Mouse (Mus musculus): ENCODE results near the gene Sec22c. TPM values are rescaled to one million over a fixed set of nuclear protein-coding genes. Genes with fewer than 3 reads are reported as not detected.
A peak's percentile ranks its signal among the peaks of the same experiment; 100 is the strongest.

Gene Sec22c
- polyA plus RNA-seq, 1 experiment from 2014 or later = 21.3 TPM

- H3K27ac ChIP-seq (replicated peaks) = peak overlapping the region; percentile 78
- peak overlapping the region; percentile 20; the same call in 1 of the 2 replicates for H3K4me3 ChIP-seq (replicated peaks)
- peaks cover 21% of the 10 kb centered on the region for H3K4me1 ChIP-seq
- WGBS = 22% methylated on average over 15 of the region's 15 CpGs
- H3K36me3 ChIP-seq = peaks cover 46% of the 10 kb centered on the region
- H3K27me3 ChIP-seq (replicated peaks) = no peaks in the 10 kb centered on the region
- peak; percentile 90 for ATAC-seq (ENCODE audit: low FRiP score)
- no peak overlapping the region for H3K9ac ChIP-seq (replicated peaks)
- H3K4me2 ChIP-seq = peak overlapping the region; percentile 49
- no peaks in the 10 kb centered on the region for H3K9me3 ChIP-seq (replicated peaks)
Observed at GRCm38 (mm10) chr9:121690200-121690651, 15.1 kb downstream of the Sec22c start.

- Histone ChIP-seq H3K9ac (replicated peaks) (no peak overlapping the region), H3K27me3 (replicated peaks) (no peaks in the 10 kb centered on the region)
Observed at GRCm38 (mm10) chr9:121684702-121685101, 20.6 kb downstream of the Sec22c start.

GRCm38 (mm10) chr9:121682037-121682680, 23.1 kb downstream of the Sec22c start:
- ATAC-seq (ENCODE audit: low FRiP score) = no peak
- H3K36me3 ChIP-seq = peaks cover 38% of the 10 kb centered on the region
- no peak overlapping the region for H3K27ac ChIP-seq (replicated peaks)
- no peak overlapping the region for H3K9ac ChIP-seq (replicated peaks)
- H3K4me1 ChIP-seq = peaks cover 6% of the 10 kb centered on the region; the same call in 1 of the 2 replicates
- no peaks in the 10 kb centered on the region for H3K9me3 ChIP-seq (replicated peaks)
- no peaks in the 10 kb centered on the region for H3K27me3 ChIP-seq (replicated peaks)
- no peak overlapping the region for H3K4me2 ChIP-seq
- 80% methylated on average over 18 of the region's 18 CpGs for WGBS
- H3K4me3 ChIP-seq (replicated peaks) = no peak overlapping the region

More at GRCm38 (mm10) chr9:121684702-121685101, 20.6 kb downstream of the Sec22c start:
- Histone ChIP-seq H3K36me3 (peaks cover 49% of the 10 kb centered on the region), H3K27ac (replicated peaks) (no peak overlapping the region), H3K4me3 (replicated peaks) (no peak overlapping the region), H3K9me3 (replicated peaks) (no peaks in the 10 kb centered on the region), H3K4me2 (no peak overlapping the region), H3K4me1 (peaks cover 5% of the 10 kb centered on the region)
- 83% methylated on average over 7 of the region's 7 CpGs for WGBS
- ATAC-seq (ENCODE audit: low FRiP score) = no peak

- H3K9ac ChIP-seq (replicated peaks) = no peak overlapping the region
- no peak overlapping the region for H3K4me2 ChIP-seq
- no peak for ATAC-seq (ENCODE audit: low FRiP score)
- 81% methylated on average over 8 of the region's 8 CpGs for WGBS
- peaks cover 6% of the 10 kb centered on the region; the same call in 1 of the 2 replicates for H3K4me1 ChIP-seq
- H3K27me3 ChIP-seq (replicated peaks) = no peaks in the 10 kb centered on the region
- H3K27ac ChIP-seq (replicated peaks) = no peak overlapping the region
- H3K4me3 ChIP-seq (replicated peaks) = no peak overlapping the region
- no peaks in the 10 kb centered on the region for H3K9me3 ChIP-seq (replicated peaks)
- peaks cover 33% of the 10 kb centered on the region for H3K36me3 ChIP-seq
Observed at GRCm38 (mm10) chr9:121681191-121681590, 24.1 kb downstream of the Sec22c start.

GRCm38 (mm10) chr9:121679549-121679948, 25.7 kb downstream of the Sec22c start:
- Histone ChIP-seq H3K27ac (replicated peaks) (no peak overlapping the region), H3K27me3 (replicated peaks) (no peaks in the 10 kb centered on the region), H3K4me2 (no peak overlapping the region), H3K4me3 (replicated peaks) (no peak overlapping the region), H3K4me1 (peaks cover 6% of the 10 kb centered on the region; the same call in 1 of the 2 replicates), H3K9me3 (replicated peaks) (no peaks in the 10 kb centered on the region), H3K36me3 (peaks cover 19% of the 10 kb centered on the region), H3K9ac (replicated peaks) (no peak overlapping the region)
- ATAC-seq (ENCODE audit: low FRiP score) = peak; percentile 70
- 29% methylated on average over 6 of the region's 6 CpGs for WGBS

- no peaks in the 10 kb centered on the region for H3K27me3 ChIP-seq (replicated peaks)
- H3K4me3 ChIP-seq (replicated peaks) = no peak overlapping the region
- 78% methylated on average over 8 of the region's 8 CpGs for WGBS
- no peak overlapping the region for H3K27ac ChIP-seq (replicated peaks)
- no peaks in the 10 kb centered on the region for H3K9me3 ChIP-seq (replicated peaks)
- H3K36me3 ChIP-seq = peaks cover 6% of the 10 kb centered on the region; the same call in 1 of the 2 replicates
- no peak overlapping the region for H3K4me2 ChIP-seq
- H3K9ac ChIP-seq (replicated peaks) = no peak overlapping the region
- H3K4me1 ChIP-seq = peaks cover 6% of the 10 kb centered on the region; the same call in 1 of the 2 replicates
- ATAC-seq (ENCODE audit: low FRiP score) = no peak
Observed at GRCm38 (mm10) chr9:121677476-121677875, 27.8 kb downstream of the Sec22c start.

- peaks cover 6% of the 10 kb centered on the region; the same call in 1 of the 2 replicates for H3K4me1 ChIP-seq
- H3K36me3 ChIP-seq = peaks cover 2% of the 10 kb centered on the region; the same call in 1 of the 2 replicates
- no peak overlapping the region for H3K27ac ChIP-seq (replicated peaks)
- no peak overlapping the region for H3K4me3 ChIP-seq (replicated peaks)
- no peak overlapping the region for H3K9ac ChIP-seq (replicated peaks)
- no peaks in the 10 kb centered on the region for H3K27me3 ChIP-seq (replicated peaks)
- H3K4me2 ChIP-seq = no peak overlapping the region
- no peak for ATAC-seq (ENCODE audit: low FRiP score)
- no peaks in the 10 kb centered on the region for H3K9me3 ChIP-seq (replicated peaks)
- 77% methylated on average over 4 of the region's 4 CpGs for WGBS
Observed at GRCm38 (mm10) chr9:121677069-121677468, 28.2 kb downstream of the Sec22c start.

- H3K36me3 ChIP-seq = no peaks in the 10 kb centered on the region
- no peak overlapping the region for H3K4me3 ChIP-seq (replicated peaks)
- H3K4me1 ChIP-seq = peaks cover 6% of the 10 kb centered on the region; the same call in 1 of the 2 replicates
- no peak overlapping the region for H3K9ac ChIP-seq (replicated peaks)
- WGBS = 93% methylated on average over 2 of the region's 2 CpGs
- H3K27ac ChIP-seq (replicated peaks) = no peak overlapping the region
- H3K27me3 ChIP-seq (replicated peaks) = peaks cover 5% of the 10 kb centered on the region; the same call in 1 of the 2 replicates
- ATAC-seq (ENCODE audit: low FRiP score) = no peak
- H3K4me2 ChIP-seq = no peak overlapping the region
- no peaks in the 10 kb centered on the region for H3K9me3 ChIP-seq (replicated peaks)
Observed at GRCm38 (mm10) chr9:121675556-121675955, 29.7 kb downstream of the Sec22c start.

- Histone ChIP-seq H3K27me3 (replicated peaks) (peaks cover 11% of the 10 kb centered on the region; the same call in 1 of the 2 replicates), H3K4me2 (no peak overlapping the region), H3K4me1 (peaks cover 7% of the 10 kb centered on the region; the same call in 1 of the 2 replicates), H3K9me3 (replicated peaks) (no peaks in the 10 kb centered on the region), H3K36me3 (no peaks in the 10 kb centered on the region), H3K4me3 (replicated peaks) (no peak overlapping the region), H3K9ac (replicated peaks) (no peak overlapping the region), H3K27ac (replicated peaks) (no peak overlapping the region)
- ATAC-seq (ENCODE audit: low FRiP score) = no peak
- 88% methylated on average over 9 of the region's 9 CpGs for WGBS
Observed at GRCm38 (mm10) chr9:121675011-121675410, 30.3 kb downstream of the Sec22c start.

GRCm38 (mm10) chr9:121673716-121674115, 31.6 kb downstream of the Sec22c start:
- no peak for ATAC-seq (ENCODE audit: low FRiP score)
- 81% methylated on average over 5 of the region's 5 CpGs for WGBS

GRCm38 (mm10) chr9:121672311-121672710, 33.0 kb downstream of the Sec22c start:
- ATAC-seq (ENCODE audit: low FRiP score) = no peak
- Histone ChIP-seq H3K4me3 (replicated peaks) (no peak overlapping the region), H3K9ac (replicated peaks) (no peak overlapping the region), H3K27me3 (replicated peaks) (peaks cover 22% of the 10 kb centered on the region), H3K9me3 (replicated peaks) (no peaks in the 10 kb centered on the region), H3K27ac (replicated peaks) (no peak overlapping the region), H3K36me3 (no peaks in the 10 kb centered on the region), H3K4me2 (no peak overlapping the region), H3K4me1 (peaks cover 14% of the 10 kb centered on the region)
- 57% methylated on average over 5 of the region's 5 CpGs for WGBS

More at GRCm38 (mm10) chr9:121673716-121674115, 31.6 kb downstream of the Sec22c start:
- Histone ChIP-seq H3K27me3 (replicated peaks) (peaks cover 17% of the 10 kb centered on the region; the same call in 1 of the 2 replicates), H3K4me1 (peaks cover 12% of the 10 kb centered on the region), H3K4me3 (replicated peaks) (no peak overlapping the region), H3K4me2 (no peak overlapping the region), H3K9ac (replicated peaks) (no peak overlapping the region), H3K36me3 (no peaks in the 10 kb centered on the region), H3K27ac (replicated peaks) (no peak overlapping the region), H3K9me3 (replicated peaks) (no peaks in the 10 kb centered on the region)

- Histone ChIP-seq H3K9me3 (replicated peaks) (no peaks in the 10 kb centered on the region), H3K27me3 (replicated peaks) (peaks cover 22% of the 10 kb centered on the region), H3K36me3 (no peaks in the 10 kb centered on the region), H3K9ac (replicated peaks) (no peak overlapping the region), H3K27ac (replicated peaks) (no peak overlapping the region), H3K4me3 (replicated peaks) (no peak overlapping the region), H3K4me1 (peaks cover 23% of the 10 kb centered on the region), H3K4me2 (no peak overlapping the region)
- 21% methylated on average over 7 of the region's 7 CpGs for WGBS
- no peak for ATAC-seq (ENCODE audit: low FRiP score)
Observed at GRCm38 (mm10) chr9:121671300-121671699, 34.0 kb downstream of the Sec22c start.
